Mouse (Mus musculus): ENCODE measurements at regions not wholly inside any gene's neighbourhood (a gene's known extent, or its start where the extent isn't known, plus 50 kb on each side); places are given as distances from the start of the nearest gene placed in this dataset.

GRCm38 (mm10) chr7:143951172-143951571 is 50.6 kb upstream of the Shank2 start:
- DNase-seq, result peak; percentile 72

Measured in adrenal gland, postnatal 14 days (tissue).